Mouse (Mus musculus) kidney, embryonic 16.5 days (tissue): ENCODE measurements at regions not wholly inside any gene's neighbourhood (a gene's known extent, or its start where the extent isn't known, plus 50 kb on each side); places are given as distances from the start of the nearest gene placed in this dataset.

Experiments
- ATAC-seq: fragments of 200-750 bp; cut with Nextera tagmentation; 2 replicates; pipeline ENCODE4 v1.8.0; 2017; ENCODE audit warnings: moderate TSS enrichment; ENCODE audit not compliant: low FRiP score, low TSS enrichment
- H3K27ac ChIP-seq: fragments of 300-500 bp; sonication (generic); 2 replicates; pipeline ENCODE4 v1.5.1; 2014; ENCODE audit warnings: low read length
- H3K27me3 ChIP-seq: fragments of 300-500 bp; sonication (generic); 2 replicates; pipeline ENCODE4 v1.6.1; 2014; ENCODE audit warnings: low read length, control low read depth, mixed read lengths; ENCODE audit not compliant: insufficient read depth
- H3K36me3 ChIP-seq: fragments of 300-500 bp; sonication (generic); 2 replicates; pipeline ENCODE4 v1.6.1; 2014; ENCODE audit warnings: low read length, control low read depth, mixed read lengths; ENCODE audit not compliant: insufficient read depth
- H3K4me1 ChIP-seq: fragments of 300-500 bp; sonication (generic); 2 replicates; pipeline ENCODE4 v1.6.1; 2014; ENCODE audit warnings: low read length, control low read depth, mixed read lengths; ENCODE audit not compliant: insufficient read depth
- H3K4me2 ChIP-seq: fragments of 300-500 bp; sonication (generic); replicated peaks from 2 replicates; pipeline ENCODE4 v1.6.1; 2014; ENCODE audit warnings: low read depth, low read length
- H3K4me3 ChIP-seq: fragments of 300-500 bp; sonication (generic); 2 replicates; pipeline ENCODE4 v1.5.1; 2014; ENCODE audit warnings: mild to moderate bottlenecking, low read length
- H3K9ac ChIP-seq: fragments of 300-500 bp; sonication (generic); replicated peaks from 2 replicates; pipeline ENCODE4 v1.6.1; 2014; ENCODE audit warnings: low read length
- H3K9me3 ChIP-seq: fragments of 300-500 bp; sonication (generic); 2 replicates; pipeline ENCODE4 v1.6.1; 2016; ENCODE audit warnings: low read length, control low read depth
- WGBS: fragments of 180-500 bp; shearing (Covaris S2); extraction: QIAGEN DNeasy Blood & Tissue Kit; methylation state at CpG from one replicate; pipeline ENCODE4 v1.1.7; 2014; 5-methylcytosine and 5-hydroxymethylcytosine counted together

- Histone ChIP-seq H3K27me3 (no peaks in the 10 kb centered on the region), H3K9ac (no peak overlapping the region), H3K4me1 (no peaks in the 10 kb centered on the region), H3K4me3 (no peak overlapping the region), H3K27ac (no peak overlapping the region), H3K9me3 (peaks cover 5% of the 10 kb centered on the region; the same call in 1 of the 2 replicates), H3K4me2 (no peak overlapping the region), H3K36me3 (no peaks in the 10 kb centered on the region)
- 88% methylated on average over 4 of the region's 4 CpGs for WGBS
- ATAC-seq = no peak
Measured at GRCm38 (mm10) chr19:28205691-28206090, 194.7 kb upstream of the Rfx3 start.

GRCm38 (mm10) chr19:28203719-28204118, 192.8 kb upstream of the Rfx3 start:
- WGBS = 73% methylated on average over 3 of the region's 3 CpGs
- no peaks in the 10 kb centered on the region for H3K27me3 ChIP-seq
- H3K4me3 ChIP-seq = no peak overlapping the region
- H3K9me3 ChIP-seq = no peaks in the 10 kb centered on the region
- no peak overlapping the region for H3K27ac ChIP-seq
- no peaks in the 10 kb centered on the region for H3K36me3 ChIP-seq
- H3K4me1 ChIP-seq = no peaks in the 10 kb centered on the region
- no peak overlapping the region for H3K4me2 ChIP-seq
- no peak overlapping the region for H3K9ac ChIP-seq
- ATAC-seq = no peak

DNA sequence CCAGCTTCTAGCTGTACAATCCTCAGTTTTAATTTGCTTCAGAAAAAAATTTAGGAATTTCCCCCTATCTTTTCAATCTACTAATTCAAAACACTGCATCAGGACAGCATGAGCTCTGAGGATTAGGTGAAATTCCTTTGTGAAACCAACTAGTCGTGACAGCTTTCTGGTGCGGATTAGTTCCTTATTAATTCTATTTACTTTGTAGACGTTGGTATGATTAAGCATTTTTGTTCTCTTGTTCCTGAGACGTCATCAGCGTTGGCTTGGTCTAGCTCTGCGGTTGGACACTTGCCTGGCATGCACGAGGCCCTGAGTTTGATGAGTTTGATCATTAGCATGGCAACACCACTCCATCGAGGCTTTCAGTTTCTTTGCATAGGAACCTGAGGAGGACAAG, 188.4 kb upstream of the Rfx3 start:
- Histone ChIP-seq H3K36me3 (no peaks in the 10 kb centered on the region), H3K27me3 (no peaks in the 10 kb centered on the region), H3K4me3 (no peak overlapping the region), H3K27ac (no peak overlapping the region), H3K9me3 (0 out of 2 replicates have a peak, but pooled peaks cover 5% of the 10 kb centered on the region), H3K4me1 (no peaks in the 10 kb centered on the region), H3K4me2 (no peak overlapping the region), H3K9ac (no peak overlapping the region)
- WGBS = 67% methylated on average over 8 of the region's 8 CpGs
- no peak for ATAC-seq

DNA sequence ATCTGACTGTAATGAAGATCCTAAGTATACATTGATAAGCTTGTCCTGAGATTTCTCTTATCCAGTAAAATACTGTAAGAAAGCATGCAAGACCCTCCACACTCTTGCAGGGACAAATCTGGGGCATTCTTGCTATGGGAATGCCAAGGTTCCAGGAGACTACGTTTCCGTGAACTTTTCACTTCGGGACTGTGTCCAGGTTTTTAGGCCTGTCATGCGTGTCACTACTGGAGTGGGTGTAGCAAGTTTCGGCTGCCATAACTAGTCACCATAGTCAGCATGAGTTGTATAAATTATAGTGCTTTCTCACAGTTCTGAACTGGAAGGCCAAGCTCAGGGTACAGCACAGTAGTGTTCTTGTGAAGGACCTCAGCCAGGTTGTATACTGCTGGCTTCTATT, 185.9 kb upstream of the Rfx3 start:
- Histone ChIP-seq H3K9ac (no peak overlapping the region), H3K4me2 (no peak overlapping the region), H3K27me3 (no peaks in the 10 kb centered on the region), H3K36me3 (no peaks in the 10 kb centered on the region), H3K4me1 (peaks cover 12% of the 10 kb centered on the region), H3K27ac (no peak overlapping the region), H3K9me3 (0 out of 2 replicates have a peak, but pooled peaks cover 5% of the 10 kb centered on the region), H3K4me3 (no peak overlapping the region)
- WGBS = 98% methylated on average over 5 of the region's 5 CpGs
- ATAC-seq = no peak

GRCm38 (mm10) chr19:28192248-28192647, 181.3 kb upstream of the Rfx3 start:
- H3K9ac ChIP-seq = no peak overlapping the region
- 49% methylated on average over 3 of the region's 3 CpGs for WGBS
- H3K4me2 ChIP-seq = no peak overlapping the region
- no peak overlapping the region for H3K4me3 ChIP-seq
- H3K36me3 ChIP-seq = no peaks in the 10 kb centered on the region
- no peaks in the 10 kb centered on the region for H3K27me3 ChIP-seq
- peak; percentile 46; the same call in 1 of the 2 replicates for ATAC-seq
- 0 out of 2 replicates have a peak, but pooled peaks cover 4% of the 10 kb centered on the region for H3K9me3 ChIP-seq
- peaks cover 25% of the 10 kb centered on the region for H3K4me1 ChIP-seq
- H3K27ac ChIP-seq = peak overlapping the region; percentile 43; the same call in 1 of the 2 replicates

GRCm38 (mm10) chr19:28191428-28192116, 180.6 kb upstream of the Rfx3 start:
- Histone ChIP-seq H3K27ac (peak overlapping the region; percentile 29), H3K36me3 (no peaks in the 10 kb centered on the region), H3K4me1 (peaks cover 25% of the 10 kb centered on the region), H3K9me3 (no peaks in the 10 kb centered on the region), H3K27me3 (no peaks in the 10 kb centered on the region), H3K9ac (no peak overlapping the region), H3K4me2 (no peak overlapping the region), H3K4me3 (no peak overlapping the region)
- peak; percentile 86 for ATAC-seq
- 36% methylated on average over 9 of the region's 9 CpGs for WGBS

DNA sequence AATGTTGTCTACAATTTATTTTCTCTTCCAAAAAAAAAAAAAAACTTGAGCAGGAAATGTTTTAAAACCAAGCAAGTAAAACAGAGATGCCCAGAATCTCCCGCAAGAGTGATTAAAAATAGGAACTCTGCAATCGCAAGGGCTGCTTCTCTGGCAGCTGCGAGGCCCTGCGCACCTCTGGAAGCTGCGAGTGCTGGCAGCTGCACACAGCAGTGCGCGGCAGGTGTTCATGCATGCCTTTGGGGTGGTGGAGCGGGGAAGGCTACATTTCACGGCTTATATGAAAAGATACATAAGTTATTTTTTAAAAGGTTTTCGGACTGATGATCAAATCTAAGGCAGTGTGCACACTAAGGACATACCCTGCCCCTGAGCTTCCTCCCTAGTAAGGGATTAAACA, 179.3 kb upstream of the Rfx3 start:
- Histone ChIP-seq H3K9me3 (no peaks in the 10 kb centered on the region), H3K4me3 (no peak overlapping the region), H3K4me2 (no peak overlapping the region), H3K27ac (no peak overlapping the region), H3K9ac (no peak overlapping the region), H3K36me3 (no peaks in the 10 kb centered on the region), H3K27me3 (no peaks in the 10 kb centered on the region), H3K4me1 (peaks cover 25% of the 10 kb centered on the region)
- no peak for ATAC-seq
- WGBS = 62% methylated on average over 10 of the region's 10 CpGs

GRCm38 (mm10) chr19:28188363-28188762, 177.4 kb upstream of the Rfx3 start:
- Histone ChIP-seq H3K9ac (no peak overlapping the region), H3K9me3 (no peaks in the 10 kb centered on the region), H3K4me3 (no peak overlapping the region), H3K4me2 (no peak overlapping the region), H3K27ac (no peak overlapping the region), H3K27me3 (no peaks in the 10 kb centered on the region), H3K4me1 (peaks cover 25% of the 10 kb centered on the region), H3K36me3 (no peaks in the 10 kb centered on the region)
- no peak for ATAC-seq
- WGBS = 79% methylated on average over 6 of the region's 6 CpGs

GRCm38 (mm10) chr19:28182411-28183182, 171.6 kb upstream of the Rfx3 start:
- no peaks in the 10 kb centered on the region for H3K27me3 ChIP-seq
- peak overlapping the region; percentile 47 for H3K27ac ChIP-seq
- no peak overlapping the region for H3K4me3 ChIP-seq
- H3K9ac ChIP-seq = no peak overlapping the region
- H3K36me3 ChIP-seq = no peaks in the 10 kb centered on the region
- H3K9me3 ChIP-seq = peaks cover 5% of the 10 kb centered on the region
- no peaks in the 10 kb centered on the region for H3K4me1 ChIP-seq
- no peak overlapping the region for H3K4me2 ChIP-seq
- 66% methylated on average over 12 of the region's 12 CpGs for WGBS
- peak; percentile 84 for ATAC-seq

DNA sequence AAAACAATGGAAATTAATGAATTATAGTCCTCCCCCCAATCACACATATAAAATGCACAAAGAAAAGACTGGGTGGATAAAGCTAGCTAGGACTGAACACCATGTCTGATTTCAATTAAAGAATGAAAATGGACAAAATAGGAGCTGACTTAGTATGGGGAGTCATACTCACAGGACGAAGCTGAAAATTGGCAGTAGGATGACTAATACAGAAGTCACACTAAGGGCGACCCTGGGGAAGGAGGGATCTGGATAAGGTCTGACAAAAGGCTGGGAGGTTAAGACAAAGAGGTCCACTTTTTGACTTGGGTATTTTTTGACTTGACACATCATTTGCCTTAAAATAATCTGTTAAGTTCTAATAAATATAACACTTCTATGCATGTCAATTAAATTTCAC, 170.2 kb upstream of the Rfx3 start:
- Histone ChIP-seq H3K27me3 (no peaks in the 10 kb centered on the region), H3K27ac (no peak overlapping the region), H3K36me3 (no peaks in the 10 kb centered on the region), H3K4me3 (no peak overlapping the region), H3K4me2 (no peak overlapping the region), H3K9me3 (peaks cover 5% of the 10 kb centered on the region), H3K9ac (no peak overlapping the region), H3K4me1 (no peaks in the 10 kb centered on the region)
- WGBS = 89% methylated on average over 2 of the region's 2 CpGs
- ATAC-seq = no peak
